Mouse (Mus musculus) limb, embryonic 12.5 days (tissue): ENCODE measurements at regions not wholly inside any gene's neighbourhood (a gene's known extent, or its start where the extent isn't known, plus 50 kb on each side); places are given as distances from the start of the nearest gene placed in this dataset.

Source experiments
- ATAC-seq: fragments of 200-750 bp; cut with Nextera tagmentation; 2 replicates; pipeline ENCODE4 v1.8.0; 2017; ENCODE audit warnings: low read depth, moderate TSS enrichment; ENCODE audit not compliant: insufficient number of reproducible peaks, insufficient read depth, low FRiP score, low TSS enrichment
- H3K27ac ChIP-seq: fragments of 300-500 bp; sonication (generic); 2 replicates; pipeline ENCODE4 v1.5.1; 2016; ENCODE audit warnings: mild to moderate bottlenecking, moderate library complexity
- H3K27me3 ChIP-seq: fragments of 300-500 bp; sonication (generic); 2 replicates; pipeline ENCODE4 v1.6.1; 2016; ENCODE audit warnings: mild to moderate bottlenecking, moderate library complexity
- H3K36me3 ChIP-seq: fragments of 300-500 bp; sonication (generic); 2 replicates; pipeline ENCODE4 v1.6.1; 2016; ENCODE audit warnings: mild to moderate bottlenecking, moderate library complexity
- H3K4me1 ChIP-seq: fragments of 300-500 bp; sonication (generic); replicated peaks from 2 replicates; pipeline ENCODE4 v1.6.1; 2016
- H3K4me2 ChIP-seq: fragments of 300-500 bp; sonication (generic); 2 replicates; pipeline ENCODE4 v1.6.1; 2016; ENCODE audit warnings: mild to moderate bottlenecking, moderate library complexity
- H3K4me3 ChIP-seq: fragments of 300-500 bp; sonication (generic); replicated peaks from 2 replicates; pipeline ENCODE4 v1.5.1; 2016; ENCODE audit warnings: mild to moderate bottlenecking
- H3K9ac ChIP-seq: fragments of 300-500 bp; sonication (generic); replicated peaks from 2 replicates; pipeline ENCODE4 v1.6.1; 2016; ENCODE audit warnings: mild to moderate bottlenecking, moderate library complexity
- H3K9me3 ChIP-seq: fragments of 300-500 bp; sonication (generic); 2 replicates; pipeline ENCODE4 v1.6.1; 2016; ENCODE audit warnings: mild to moderate bottlenecking, moderate library complexity
- WGBS: fragments of 180-500 bp; shearing (Covaris S2); methylation state at CpG from one replicate; pipeline ENCODE4 v1.1.7; 2016; 5-methylcytosine and 5-hydroxymethylcytosine counted together

GRCm38 (mm10) chr7:72592110-72592509 lies 285.7 kb upstream of the Mctp2 start:
- H3K9me3 ChIP-seq, result no peaks in the 10 kb centered on the region
- no peaks in the 10 kb centered on the region for H3K36me3 ChIP-seq
- H3K4me3 ChIP-seq, result no peak overlapping the region
- ATAC-seq, result no peak
- 87% methylated on average over 6 of the region's 6 CpGs for WGBS
- no peaks in the 10 kb centered on the region for H3K4me1 ChIP-seq
- no peak overlapping the region for H3K4me2 ChIP-seq
- no peaks in the 10 kb centered on the region for H3K27me3 ChIP-seq
- no peak overlapping the region for H3K27ac ChIP-seq
- H3K9ac ChIP-seq, result no peak overlapping the region

GRCm38 (mm10) chr7:72592649-72593048 lies 286.2 kb upstream of the Mctp2 start:
- no peak overlapping the region for H3K4me2 ChIP-seq
- WGBS, result 81% methylated on average over 3 of the region's 3 CpGs
- no peak for ATAC-seq

GRCm38 (mm10) chr7:72593259-72593658 lies 286.9 kb upstream of the Mctp2 start:
- no peak for ATAC-seq
- no peaks in the 10 kb centered on the region for H3K9me3 ChIP-seq
- no peak overlapping the region for H3K27ac ChIP-seq
- no peak overlapping the region for H3K4me2 ChIP-seq
- no peaks in the 10 kb centered on the region for H3K27me3 ChIP-seq
- H3K4me3 ChIP-seq, result no peak overlapping the region
- 84% methylated on average over 1 of the region's 1 CpGs for WGBS
- no peaks in the 10 kb centered on the region for H3K36me3 ChIP-seq
- H3K4me1 ChIP-seq, result no peaks in the 10 kb centered on the region
- H3K9ac ChIP-seq, result no peak overlapping the region

More at GRCm38 (mm10) chr7:72592649-72593048, 286.2 kb upstream of the Mctp2 start:
- Histone ChIP-seq H3K36me3 (no peaks in the 10 kb centered on the region), H3K4me3 (no peak overlapping the region), H3K9ac (no peak overlapping the region), H3K27me3 (no peaks in the 10 kb centered on the region), H3K4me1 (no peaks in the 10 kb centered on the region), H3K9me3 (no peaks in the 10 kb centered on the region), H3K27ac (no peak overlapping the region)

- H3K4me3 ChIP-seq, result no peak overlapping the region
- H3K27ac ChIP-seq, result no peak overlapping the region
- no peak overlapping the region for H3K9ac ChIP-seq
- ATAC-seq, result no peak
- H3K4me1 ChIP-seq, result no peaks in the 10 kb centered on the region
- H3K27me3 ChIP-seq, result no peaks in the 10 kb centered on the region
- no peaks in the 10 kb centered on the region for H3K9me3 ChIP-seq
- no peak overlapping the region for H3K4me2 ChIP-seq
- 83% methylated on average over 1 of the region's 1 CpGs for WGBS
- H3K36me3 ChIP-seq, result no peaks in the 10 kb centered on the region
Observed at GRCm38 (mm10) chr7:72594741-72595140, 288.3 kb upstream of the Mctp2 start.

- no peak for ATAC-seq
- no peaks in the 10 kb centered on the region for H3K9me3 ChIP-seq
- H3K4me3 ChIP-seq, result no peak overlapping the region
- no peaks in the 10 kb centered on the region for H3K27me3 ChIP-seq
- H3K4me1 ChIP-seq, result no peaks in the 10 kb centered on the region
- H3K9ac ChIP-seq, result no peak overlapping the region
- no peaks in the 10 kb centered on the region for H3K36me3 ChIP-seq
- no peak overlapping the region for H3K4me2 ChIP-seq
- no peak overlapping the region for H3K27ac ChIP-seq
Observed at GRCm38 (mm10) chr7:72596985-72597384, 290.6 kb upstream of the Mctp2 start.

- no peak for ATAC-seq
- 76% methylated on average over 8 of the region's 8 CpGs for WGBS
- no peaks in the 10 kb centered on the region for H3K4me1 ChIP-seq
Observed at GRCm38 (mm10) chr7:72601933-72602332, 295.5 kb upstream of the Mctp2 start.

GRCm38 (mm10) chr7:72609791-72610190 lies 303.4 kb upstream of the Mctp2 start:
- H3K36me3 ChIP-seq, result no peaks in the 10 kb centered on the region
- no peak overlapping the region for H3K4me2 ChIP-seq
- 73% methylated on average over 3 of the region's 3 CpGs for WGBS
- H3K27me3 ChIP-seq, result no peaks in the 10 kb centered on the region
- H3K27ac ChIP-seq, result no peak overlapping the region
- H3K4me1 ChIP-seq, result no peaks in the 10 kb centered on the region
- no peaks in the 10 kb centered on the region for H3K9me3 ChIP-seq
- H3K9ac ChIP-seq, result no peak overlapping the region
- no peak for ATAC-seq
- no peak overlapping the region for H3K4me3 ChIP-seq

More at GRCm38 (mm10) chr7:72601933-72602332, 295.5 kb upstream of the Mctp2 start:
- Histone ChIP-seq H3K4me2 (no peak overlapping the region), H3K9me3 (no peaks in the 10 kb centered on the region), H3K36me3 (no peaks in the 10 kb centered on the region), H3K4me3 (no peak overlapping the region), H3K27me3 (no peaks in the 10 kb centered on the region), H3K27ac (no peak overlapping the region), H3K9ac (no peak overlapping the region)

GRCm38 (mm10) chr7:72615232-72615631 lies 308.8 kb upstream of the Mctp2 start:
- ATAC-seq, result no peak
- Histone ChIP-seq H3K36me3 (no peaks in the 10 kb centered on the region), H3K9me3 (no peaks in the 10 kb centered on the region), H3K27ac (no peak overlapping the region), H3K4me1 (no peaks in the 10 kb centered on the region), H3K27me3 (no peaks in the 10 kb centered on the region), H3K9ac (no peak overlapping the region), H3K4me2 (no peak overlapping the region), H3K4me3 (no peak overlapping the region)
- WGBS, result 80% methylated on average over 4 of the region's 4 CpGs

- 69% methylated on average over 4 of the region's 4 CpGs for whole genome bisulfite sequencing
- ATAC-seq, result no peak
- no peaks in the 10 kb centered on the region for H3K36me3 ChIP-seq
Observed at GRCm38 (mm10) chr7:72627369-72627768, 321.0 kb upstream of the Mctp2 start.

GRCm38 (mm10) chr7:72639566-72639965 lies 333.2 kb upstream of the Mctp2 start:
- no peak overlapping the region for H3K27ac ChIP-seq
- no peak overlapping the region for H3K4me3 ChIP-seq
- no peaks in the 10 kb centered on the region for H3K27me3 ChIP-seq
- no peak overlapping the region for H3K4me2 ChIP-seq
- ATAC-seq, result no peak
- H3K36me3 ChIP-seq, result no peaks in the 10 kb centered on the region
- no peaks in the 10 kb centered on the region for H3K4me1 ChIP-seq
- H3K9ac ChIP-seq, result no peak overlapping the region
- WGBS, result 79% methylated on average over 2 of the region's 2 CpGs
- no peaks in the 10 kb centered on the region for H3K9me3 ChIP-seq

More at GRCm38 (mm10) chr7:72627369-72627768, 321.0 kb upstream of the Mctp2 start:
- H3K4me2 ChIP-seq, result no peak overlapping the region
- H3K9me3 ChIP-seq, result 0 out of 2 replicates have a peak, but pooled peaks cover 3% of the 10 kb centered on the region
- no peak overlapping the region for H3K4me3 ChIP-seq
- H3K9ac ChIP-seq, result no peak overlapping the region
- H3K27me3 ChIP-seq, result no peaks in the 10 kb centered on the region
- no peaks in the 10 kb centered on the region for H3K4me1 ChIP-seq
- H3K27ac ChIP-seq, result no peak overlapping the region

GRCm38 (mm10) chr7:72675018-72675417 lies 368.6 kb upstream of the Mctp2 start:
- no peak for ATAC-seq
- H3K4me1 ChIP-seq, result no peaks in the 10 kb centered on the region
- no peaks in the 10 kb centered on the region for H3K9me3 ChIP-seq
- no peak overlapping the region for H3K27ac ChIP-seq
- H3K4me3 ChIP-seq, result no peak overlapping the region
- H3K9ac ChIP-seq, result no peak overlapping the region
- 70% methylated on average over 6 of the region's 6 CpGs for WGBS
- H3K4me2 ChIP-seq, result no peak overlapping the region
- no peaks in the 10 kb centered on the region for H3K36me3 ChIP-seq
- no peaks in the 10 kb centered on the region for H3K27me3 ChIP-seq

- 49% methylated on average over 2 of the region's 2 CpGs for WGBS
Observed at GRCm38 (mm10) chr7:72685803-72686202, 379.4 kb upstream of the Mctp2 start.

More at GRCm38 (mm10) chr7:72685803-72686202, 379.4 kb upstream of the Mctp2 start:
- Histone ChIP-seq H3K27me3 (no peaks in the 10 kb centered on the region), H3K27ac (no peak overlapping the region), H3K36me3 (no peaks in the 10 kb centered on the region), H3K4me1 (no peaks in the 10 kb centered on the region), H3K9ac (no peak overlapping the region), H3K4me3 (no peak overlapping the region), H3K4me2 (no peak overlapping the region), H3K9me3 (0 out of 2 replicates have a peak, but pooled peaks cover 4% of the 10 kb centered on the region)
- ATAC-seq, result no peak
